Mouse (Mus musculus): ENCODE measurements around the gene Sbp. TPM values are rescaled to one million over a fixed set of nuclear protein-coding genes. Genes with fewer than 3 reads are reported as not detected.
A peak's percentile ranks its signal among the peaks of the same experiment; 100 is the strongest.

The Sbp gene
- polyA plus RNA-seq, 1 experiment = not detected

- WGBS = 40% methylated on average over 2 of the region's 2 CpGs
- no peak for TF ChIP-seq POLR2A (IDR thresholded peaks at IDR 0.05; ENCODE audit: low read depth, low read length)
- no peak for TF ChIP-seq CTCF (IDR thresholded peaks at IDR 0.05; ENCODE audit: extremely low read depth, insufficient read length, insufficient replicate concordance, low read depth, low read length)
- Histone ChIP-seq H3K4me3 (ENCODE audit: low read depth, low read length) (no peak overlapping the region), H3K36me3 (ENCODE audit: control insufficient read depth, insufficient read depth, low read length) (no peaks in the 10 kb centered on the region), H3K27me3 (ENCODE audit: control insufficient read depth, insufficient read depth, low read length) (no peaks in the 10 kb centered on the region), H3K4me1 (ENCODE audit: control insufficient read depth, insufficient read depth, insufficient read length, low read length) (peaks cover 19% of the 10 kb centered on the region), H3K27ac (ENCODE audit: insufficient read depth, low read depth, low read length) (no peak overlapping the region)
These were observed 48.3 kb downstream of the Sbp start for GRCm38 (mm10) chr17:23989802-23990201.

GRCm38 (mm10) chr17:23992789-23993553, 51.5 kb downstream of the Sbp start:
- no peaks in the 10 kb centered on the region for H3K27me3 ChIP-seq (ENCODE audit: control insufficient read depth, insufficient read depth, low read length)
- peak overlapping the region; percentile 24 for H3K27ac ChIP-seq (ENCODE audit: insufficient read depth, low read depth, low read length)
- WGBS = 44% methylated on average over 9 of the region's 9 CpGs
- no peaks in the 10 kb centered on the region for H3K36me3 ChIP-seq (ENCODE audit: control insufficient read depth, insufficient read depth, low read length)
- no peak overlapping the region for H3K4me3 ChIP-seq (ENCODE audit: low read depth, low read length)
- TF ChIP-seq POLR2A (IDR thresholded peaks at IDR 0.05; ENCODE audit: low read depth, low read length) (no peak), CTCF (IDR thresholded peaks at IDR 0.05; ENCODE audit: extremely low read depth, insufficient read length, insufficient replicate concordance, low read depth, low read length) (no peak)
- peaks cover 19% of the 10 kb centered on the region for H3K4me1 ChIP-seq (ENCODE audit: control insufficient read depth, insufficient read depth, insufficient read length, low read length)

GRCm38 (mm10) chr17:23993559-23994428, 52.3 kb downstream of the Sbp start:
- Histone ChIP-seq H3K27ac (ENCODE audit: insufficient read depth, low read depth, low read length) (no peak overlapping the region), H3K4me3 (ENCODE audit: low read depth, low read length) (no peak overlapping the region), H3K4me1 (ENCODE audit: control insufficient read depth, insufficient read depth, insufficient read length, low read length) (peaks cover 23% of the 10 kb centered on the region), H3K36me3 (ENCODE audit: control insufficient read depth, insufficient read depth, low read length) (no peaks in the 10 kb centered on the region), H3K27me3 (ENCODE audit: control insufficient read depth, insufficient read depth, low read length) (no peaks in the 10 kb centered on the region)
- TF ChIP-seq POLR2A (IDR thresholded peaks at IDR 0.05; ENCODE audit: low read depth, low read length) = peak; percentile 30; the same call in 1 of the 2 replicates
- TF ChIP-seq CTCF (IDR thresholded peaks at IDR 0.05; ENCODE audit: extremely low read depth, insufficient read length, insufficient replicate concordance, low read depth, low read length) = peak; percentile 80; the same call in 1 of the 2 replicates
- WGBS = 12% methylated on average over 31 of the region's 31 CpGs

GRCm38 (mm10) chr17:23994667-23995066, 53.2 kb downstream of the Sbp start:
- no peaks in the 10 kb centered on the region for H3K27me3 ChIP-seq (ENCODE audit: control insufficient read depth, insufficient read depth, low read length)
- peaks cover 23% of the 10 kb centered on the region for H3K4me1 ChIP-seq (ENCODE audit: control insufficient read depth, insufficient read depth, insufficient read length, low read length)
- H3K36me3 ChIP-seq (ENCODE audit: control insufficient read depth, insufficient read depth, low read length) = no peaks in the 10 kb centered on the region
- no peak overlapping the region for H3K27ac ChIP-seq (ENCODE audit: insufficient read depth, low read depth, low read length)
- 89% methylated on average over 7 of the region's 7 CpGs for WGBS
- no peak overlapping the region for H3K4me3 ChIP-seq (ENCODE audit: low read depth, low read length)
- no peak for TF ChIP-seq POLR2A (IDR thresholded peaks at IDR 0.05; ENCODE audit: low read depth, low read length)
- TF ChIP-seq CTCF (IDR thresholded peaks at IDR 0.05; ENCODE audit: extremely low read depth, insufficient read length, insufficient replicate concordance, low read depth, low read length) = no peak

Other genes with a start within 250 kb of the Sbp start
- gene 1520401A03Rik, start 218.9 kb upstream of the Sbp start, polyA plus RNA-seq (2012; rRNA removed) = not detected in 2 replicates
- gene Pkmyt1, start 215.3 kb upstream of the Sbp start, polyA plus RNA-seq (2012; rRNA removed) = 25.0 and 42.3 TPM in 2 replicates
- 112 and 152 TPM in 2 replicates for gene Paqr4, start 200.8 kb upstream of the Sbp start, polyA plus RNA-seq (2012; rRNA removed)
- gene Kremen2, start 195.8 kb upstream of the Sbp start, polyA plus RNA-seq (2012; rRNA removed) = 1.5 and 2.9 TPM in 2 replicates
- gene Flywch1, start 170.1 kb upstream of the Sbp start, polyA plus RNA-seq (2012; rRNA removed) = 16.5 and 34.1 TPM in 2 replicates
- gene Flywch2, start 155.6 kb upstream of the Sbp start, polyA plus RNA-seq (2012; rRNA removed) = 6.3 and 6.6 TPM in 2 replicates
- 197 and 439 TPM in 2 replicates for gene Srrm2, start 151.1 kb upstream of the Sbp start, polyA plus RNA-seq (2012; rRNA removed)
- gene Elob, start 112.5 kb upstream of the Sbp start, polyA plus RNA-seq (2012; rRNA removed) = 352 and 591 TPM in 2 replicates
- gene Prss33, start 105.6 kb upstream of the Sbp start, polyA plus RNA-seq (2012; rRNA removed) = 0.27 and 0.77 TPM in 2 replicates
- 166 and 292 TPM in 2 replicates for gene Prss32, start 97.8 kb upstream of the Sbp start, polyA plus RNA-seq (2012; rRNA removed)
- 0.56 and 3.4 TPM in 2 replicates for gene Prss41, start 97.5 kb upstream of the Sbp start, polyA plus RNA-seq (2012; rRNA removed)
- not detected in 2 replicates for gene Prss21, start 73.6 kb upstream of the Sbp start, polyA plus RNA-seq (2012; rRNA removed)
- not detected in 2 replicates for gene Dcpp1, start 60.8 kb upstream of the Sbp start, polyA plus RNA-seq (2012; rRNA removed)
- not detected in 2 replicates for gene Dcpp2, start 60.8 kb upstream of the Sbp start, polyA plus RNA-seq (2012; rRNA removed)
- gene Dcpp3, start 24.2 kb upstream of the Sbp start, polyA plus RNA-seq (2012; rRNA removed) = not detected in 2 replicates
- gene Sbpl, start 13.6 kb downstream of the Sbp start, polyA plus RNA-seq (2012; rRNA removed) = not detected in 2 replicates
- 22.9 and 150 TPM in 2 replicates for gene Prss30, start 38.9 kb downstream of the Sbp start, polyA plus RNA-seq (2012; rRNA removed)
- 0.06 and 0.25 TPM in 2 replicates for gene Prss22, start 56.4 kb downstream of the Sbp start, polyA plus RNA-seq (2012; rRNA removed)
- gene Prss27, start 96.5 kb downstream of the Sbp start, polyA plus RNA-seq (2012; rRNA removed) = 3.9 and 4.0 TPM in 2 replicates
- 51.8 and 74.6 TPM in 2 replicates for gene Kctd5, start 131.8 kb downstream of the Sbp start, polyA plus RNA-seq (2012; rRNA removed)
- gene Pdpk1, start 209.3 kb downstream of the Sbp start, polyA plus RNA-seq (2012; rRNA removed) = 10.8 and 12.7 TPM in 2 replicates
- 61.6 and 187 TPM in 2 replicates for gene Amdhd2, start 222.1 kb downstream of the Sbp start, polyA plus RNA-seq (2012; rRNA removed)
- 549 and 948 TPM in 2 replicates for gene Atp6v0c, start 228.0 kb downstream of the Sbp start, polyA plus RNA-seq (2012; rRNA removed)